Mouse (Mus musculus) telencephalon, adult 2 months (tissue): ENCODE measurements at regions not wholly inside any gene's neighbourhood (a gene's known extent, or its start where the extent isn't known, plus 50 kb on each side); places are given as distances from the start of the nearest gene placed in this dataset.
"Not testable (repeated sequence)": the region's sequence is repeated elsewhere in the genome, so short reads cannot be mapped to it uniquely, and the experiment has no call there.

ENCODE experiments used
- DNase-seq: peaks from one replicate; pipeline ENCODE4 v3.0.0-alpha.2; 2011; ENCODE audit warnings: low read depth, low spot score

- no peak for DNase-seq
These were observed 378.2 kb downstream of the Pcdh20 start for GRCm38 (mm10) chr14:88092967-88093366.

- DNase-seq: no peak
These were observed 386.3 kb downstream of the Pcdh20 start for GRCm38 (mm10) chr14:88084854-88085253.

GRCm38 (mm10) chr14:88072880-88073468 is 398.2 kb downstream of the Pcdh20 start:
- no peak for DNase-seq

GRCm38 (mm10) chr14:88047586-88047985 is 423.6 kb downstream of the Pcdh20 start:
- not testable (repeated sequence) for DNase-seq

GRCm38 (mm10) chr14:88013882-88014281 is 457.3 kb downstream of the Pcdh20 start:
- DNase-seq: no peak

GRCm38 (mm10) chr14:88013186-88013585 is 458.0 kb downstream of the Pcdh20 start:
- no peak for DNase-seq

GRCm38 (mm10) chr14:87996561-87996960 is 474.6 kb downstream of the Pcdh20 start:
- peak; percentile 5 for DNase-seq
